ENCODE assay signal across 12 mouse cellular contexts in the genomic region with DNA sequence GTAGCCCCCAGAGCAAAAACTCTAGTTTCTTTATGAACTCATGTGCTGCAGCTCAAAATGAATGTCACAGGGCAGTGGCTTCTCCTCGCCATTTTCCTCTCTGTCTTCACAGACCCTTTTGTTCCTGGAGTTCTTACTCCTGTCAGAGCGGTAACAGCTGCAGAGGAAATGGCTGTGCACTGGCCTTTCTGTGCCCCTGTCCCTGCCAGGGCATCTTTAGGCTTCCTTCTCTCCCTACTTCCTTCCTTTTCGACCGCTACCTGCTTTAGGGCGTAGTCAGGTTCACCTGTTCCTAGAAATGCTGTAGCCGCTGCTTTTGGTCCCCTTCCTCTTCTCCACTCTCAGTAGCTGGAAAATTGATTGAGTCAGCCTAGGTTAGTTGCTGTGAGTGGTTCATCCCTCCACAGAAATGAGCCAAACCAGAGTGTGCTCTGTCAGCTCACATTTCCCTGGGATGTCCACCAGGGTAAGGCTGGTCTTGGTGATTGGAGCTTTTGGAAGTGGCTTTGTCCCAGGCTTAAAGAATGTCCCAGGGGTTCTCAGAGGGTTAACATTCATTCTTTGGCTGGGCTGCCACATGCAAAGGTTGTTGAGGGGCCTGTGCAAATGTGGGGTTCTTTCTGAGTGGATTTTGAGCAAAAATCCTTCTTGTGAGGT.
DNase-seq lines count a peak whose midpoint lies in the region; ATAC-seq and TF ChIP-seq lines count a peak whose summit lies in the region.
"Had no signal": no experiment of that assay in that cellular context is flagged by ENCODE, and none has a peak within 500 bp of the region (broad histone marks: within the 10 kb centered on the region; RNA-seq: fewer than 3 reads in every experiment).

No protein-coding gene starts in this region.

- TF ChIP-seq CTCF in intestine, postnatal 0 days (IDR thresholded peaks at IDR 0.05; ENCODE audit: low read depth) = peak; percentile 21; the same call in 1 of the 2 replicates
- TF ChIP-seq CTCF in midbrain, postnatal 0 days (IDR thresholded peaks at IDR 0.05) = no peak

- H3K27ac ChIP-seq in intestine, postnatal 0 days (ENCODE audit: low read depth, low read length) = no peak overlapping the region
- no peak overlapping the region for H3K27ac ChIP-seq in intestine, embryonic 15.5 days
- H3K27ac ChIP-seq in midbrain, embryonic 10.5 days (replicated peaks) = peak overlapping the region; percentile 17
- no peak overlapping the region for H3K27ac ChIP-seq in midbrain, postnatal 0 days (ENCODE audit: low read depth, low read length)
- H3K27ac ChIP-seq in stomach, embryonic 15.5 days = 0 out of 2 replicates have a peak overlapping the region, but pooled peaks have one; percentile 13
- H3K27ac ChIP-seq: liver, embryonic 12.5 days had no signal

- WGBS in intestine, postnatal 0 days = 77% methylated on average over 6 of the region's 6 CpGs
- 77% methylated on average over 6 of the region's 6 CpGs for WGBS in intestine, embryonic 15.5 days
- WGBS in midbrain, embryonic 10.5 days = 81% methylated on average over 6 of the region's 6 CpGs
- WGBS in midbrain, postnatal 0 days = 76% methylated on average over 6 of the region's 6 CpGs
- 72% methylated on average over 6 of the region's 6 CpGs for WGBS in stomach, embryonic 15.5 days

- H3K9me3 ChIP-seq in intestine, postnatal 0 days (ENCODE audit: control insufficient read depth) = no peaks in the 10 kb centered on the region
- no peaks in the 10 kb centered on the region for H3K9me3 ChIP-seq in intestine, embryonic 15.5 days
- H3K9me3 ChIP-seq in midbrain, embryonic 10.5 days (replicated peaks) = no peaks in the 10 kb centered on the region
- no peaks in the 10 kb centered on the region for H3K9me3 ChIP-seq in midbrain, postnatal 0 days (ENCODE audit: low read length)
- no peaks in the 10 kb centered on the region for H3K9me3 ChIP-seq in stomach, embryonic 15.5 days
- H3K9me3 ChIP-seq: liver, embryonic 12.5 days had no signal

- ATAC-seq in intestine, postnatal 0 days = no peak
- ATAC-seq in intestine, embryonic 15.5 days = no peak
- ATAC-seq in midbrain, postnatal 0 days (ENCODE audit: low FRiP score) = no peak
- no peak for ATAC-seq in stomach, embryonic 15.5 days (ENCODE audit: insufficient read depth, low FRiP score, low read depth)
- ATAC-seq: liver, embryonic 12.5 days had no signal

- no peaks in the 10 kb centered on the region for H3K36me3 ChIP-seq in intestine, postnatal 0 days (ENCODE audit: control insufficient read depth, insufficient read depth)
- H3K36me3 ChIP-seq in intestine, embryonic 15.5 days = no peaks in the 10 kb centered on the region
- no peaks in the 10 kb centered on the region for H3K36me3 ChIP-seq in midbrain, embryonic 10.5 days
- H3K36me3 ChIP-seq in midbrain, postnatal 0 days (ENCODE audit: insufficient read depth, low read length) = no peaks in the 10 kb centered on the region
- no peaks in the 10 kb centered on the region for H3K36me3 ChIP-seq in stomach, embryonic 15.5 days
- H3K36me3 ChIP-seq: liver, embryonic 12.5 days had no signal

- no peak overlapping the region for H3K4me3 ChIP-seq in intestine, postnatal 0 days (ENCODE audit: low read depth, low read length)
- no peak overlapping the region for H3K4me3 ChIP-seq in intestine, embryonic 15.5 days (replicated peaks)
- no peak overlapping the region for H3K4me3 ChIP-seq in midbrain, embryonic 10.5 days
- H3K4me3 ChIP-seq in midbrain, postnatal 0 days (ENCODE audit: low read depth, low read length) = no peak overlapping the region
- no peak overlapping the region for H3K4me3 ChIP-seq in stomach, embryonic 15.5 days (replicated peaks)
- H3K4me3 ChIP-seq: liver, embryonic 12.5 days had no signal

- H3K27me3 ChIP-seq in intestine, postnatal 0 days (replicated peaks; ENCODE audit: control insufficient read depth, insufficient read depth, low read length) = no peaks in the 10 kb centered on the region
- H3K27me3 ChIP-seq in intestine, embryonic 15.5 days (replicated peaks) = no peaks in the 10 kb centered on the region
- H3K27me3 ChIP-seq in midbrain, embryonic 10.5 days (ENCODE audit: low read depth, poor library complexity, severe bottlenecking) = no peaks in the 10 kb centered on the region
- H3K27me3 ChIP-seq in midbrain, postnatal 0 days (ENCODE audit: insufficient read depth, low read length) = no peaks in the 10 kb centered on the region
- H3K27me3 ChIP-seq in stomach, embryonic 15.5 days (replicated peaks) = no peaks in the 10 kb centered on the region
- H3K27me3 ChIP-seq: liver, embryonic 12.5 days had no signal

- H3K4me2 ChIP-seq in intestine, postnatal 0 days (replicated peaks; ENCODE audit: low read depth) = no peak overlapping the region
- no peak overlapping the region for H3K4me2 ChIP-seq in intestine, embryonic 15.5 days (replicated peaks)
- H3K4me2 ChIP-seq in midbrain, postnatal 0 days (ENCODE audit: low read depth, low read length, poor library complexity, severe bottlenecking) = no peak overlapping the region
- H3K4me2 ChIP-seq in stomach, embryonic 15.5 days = no peak overlapping the region
- H3K4me2 ChIP-seq: liver, embryonic 12.5 days had no signal

- H3K9ac ChIP-seq in intestine, postnatal 0 days (ENCODE audit: low read depth, low read length) = no peak overlapping the region
- H3K9ac ChIP-seq in intestine, embryonic 15.5 days = no peak overlapping the region
- no peak overlapping the region for H3K9ac ChIP-seq in midbrain, postnatal 0 days (replicated peaks; ENCODE audit: low read length, poor library complexity, severe bottlenecking)
- H3K9ac ChIP-seq in stomach, embryonic 15.5 days = no peak overlapping the region
- H3K9ac ChIP-seq: liver, embryonic 12.5 days had no signal

- peak; percentile 16 for DNase-seq in embryo, embryonic 10 days (ENCODE audit: low spot score)
- no peak for DNase-seq in embryo, embryonic 11 days
- no peak for DNase-seq in midbrain, embryonic 10.5 days (ENCODE audit: low spot score)
- DNase-seq in midbrain, postnatal 0 days (ENCODE audit: low spot score) = no peak
- no peak for DNase-seq in layer of hippocampus, postnatal 14 days (ENCODE audit: low spot score in 2 of 2)
- DNase-seq: adrenal gland, adult 8-10 months; cerebellum, adult 9-11 months; right cerebral cortex, postnatal 14 days had no signal

- peaks cover 2% of the 10 kb centered on the region; the same call in 1 of the 2 replicates for H3K4me1 ChIP-seq in intestine, postnatal 0 days (replicated peaks; ENCODE audit: control insufficient read depth, insufficient read depth, low read length)
- peaks cover 19% of the 10 kb centered on the region for H3K4me1 ChIP-seq in intestine, embryonic 15.5 days (replicated peaks)
- H3K4me1 ChIP-seq in midbrain, embryonic 10.5 days = peaks cover 15% of the 10 kb centered on the region
- H3K4me1 ChIP-seq in midbrain, postnatal 0 days (ENCODE audit: insufficient read depth, low read length) = no peaks in the 10 kb centered on the region
- H3K4me1 ChIP-seq in stomach, embryonic 15.5 days = peaks cover 11% of the 10 kb centered on the region; the same call in 1 of the 2 replicates

Comparison
In these comparisons a context has a peak if more than half of its experiments do, and no peak if none do; other contexts are left out.
1. H3K27ac ChIP-seq: peak in midbrain, embryonic 10.5 days (single experiment) and stomach, embryonic 15.5 days (single experiment); none in intestine, postnatal 0 days (single experiment), intestine, embryonic 15.5 days (single experiment) and midbrain, postnatal 0 days (single experiment).